ENCODE assay signal across 9 mouse cellular contexts in genomic region chrX:93676228-93676627, GRCm38 (mm10). TPM values are rescaled to one million over a fixed set of nuclear protein-coding genes. Genes with fewer than 3 reads are reported as not detected.
A peak's percentile ranks its signal among the peaks of the same experiment; 100 is the strongest.
DNase-seq lines count a peak whose midpoint lies in the region; ATAC-seq lines count a peak whose summit lies in the region.
"Had no signal": no experiment of that assay in that cellular context is flagged by ENCODE, and none has a peak within 500 bp of the region (broad histone marks: within the 10 kb centered on the region; RNA-seq: fewer than 3 reads in every experiment).

No protein-coding gene starts in this region.

- peaks cover 4% of the 10 kb centered on the region; the same call in 1 of the 2 replicates for H3K27me3 ChIP-seq in heart, embryonic 13.5 days (replicated peaks)
- no peaks in the 10 kb centered on the region for H3K27me3 ChIP-seq in hindbrain, embryonic 13.5 days
- no peaks in the 10 kb centered on the region for H3K27me3 ChIP-seq in midbrain, embryonic 11.5 days (ENCODE audit: control insufficient read depth, insufficient read depth, low read length)

- H3K4me3 ChIP-seq in heart, embryonic 13.5 days = peak overlapping the region; percentile 51
- H3K4me3 ChIP-seq in hindbrain, embryonic 13.5 days = peak overlapping the region; percentile 43
- peak overlapping the region; percentile 22; the same call in 1 of the 2 replicates for H3K4me3 ChIP-seq in midbrain, embryonic 11.5 days (ENCODE audit: low read depth, low read length)

- ATAC-seq in heart, embryonic 13.5 days (ENCODE audit: extremely low read depth, insufficient number of reproducible peaks, low FRiP score, low TSS enrichment) = no peak
- no peak for ATAC-seq in hindbrain, embryonic 13.5 days (ENCODE audit: low FRiP score)
- no peak for ATAC-seq in midbrain, embryonic 11.5 days (ENCODE audit: low FRiP score)
- no peak for ATAC-seq in erythroid progenitor cell, adult 5-6 weeks (replicated peaks; ENCODE audit: low FRiP score, poor library complexity, severe bottlenecking)

- 0 out of 2 replicates have a peak overlapping the region, but pooled peaks have one; percentile 64 for H3K9ac ChIP-seq in heart, embryonic 13.5 days
- peak overlapping the region; percentile 71; the same call in 1 of the 2 replicates for H3K9ac ChIP-seq in hindbrain, embryonic 13.5 days
- no peak overlapping the region; the same call in 1 of the 2 replicates for H3K9ac ChIP-seq in midbrain, embryonic 11.5 days (ENCODE audit: low read length)

- no peaks in the 10 kb centered on the region for H3K9me3 ChIP-seq in heart, embryonic 13.5 days
- H3K9me3 ChIP-seq in hindbrain, embryonic 13.5 days = no peaks in the 10 kb centered on the region
- no peaks in the 10 kb centered on the region for H3K9me3 ChIP-seq in midbrain, embryonic 11.5 days (ENCODE audit: control insufficient read depth, low read length)

- H3K27ac ChIP-seq in heart, embryonic 13.5 days (replicated peaks) = no peak overlapping the region
- peak overlapping the region; percentile 94; the same call in 1 of the 2 replicates for H3K27ac ChIP-seq in hindbrain, embryonic 13.5 days
- H3K27ac ChIP-seq in midbrain, embryonic 11.5 days (ENCODE audit: low read depth, low read length) = 0 out of 2 replicates have a peak overlapping the region, but pooled peaks have one; percentile 30

- DNase-seq in heart, adult 11 months = no peak
- DNase-seq in brain, adult 2 months (ENCODE audit: low read depth, low spot score) = peak; percentile 3
- no peak for DNase-seq in midbrain, embryonic 11.5 days (ENCODE audit: low spot score, missing footprints)
- no peak for DNase-seq in ovary, postnatal 10 days (ENCODE audit: low spot score)
- no peak for DNase-seq in B cell, adult 2 months
- DNase-seq: cerebellum, adult 9-10 months had no signal

- 51% methylated on average over 2 of the region's 2 CpGs for WGBS in heart, embryonic 13.5 days
- 70% methylated on average over 2 of the region's 2 CpGs for WGBS in hindbrain, embryonic 13.5 days
- WGBS in midbrain, embryonic 11.5 days = 64% methylated on average over 2 of the region's 2 CpGs

- H3K4me2 ChIP-seq in heart, embryonic 13.5 days = peak overlapping the region; percentile 75
- H3K4me2 ChIP-seq in hindbrain, embryonic 13.5 days = peak overlapping the region; percentile 52
- peak overlapping the region; percentile 41 for H3K4me2 ChIP-seq in midbrain, embryonic 11.5 days

- H3K36me3 ChIP-seq in heart, embryonic 13.5 days = no peaks in the 10 kb centered on the region
- H3K36me3 ChIP-seq in hindbrain, embryonic 13.5 days = no peaks in the 10 kb centered on the region
- H3K36me3 ChIP-seq in midbrain, embryonic 11.5 days (ENCODE audit: control insufficient read depth, insufficient read depth, low read length) = no peaks in the 10 kb centered on the region

- peaks cover 5% of the 10 kb centered on the region for H3K4me1 ChIP-seq in heart, embryonic 13.5 days
- H3K4me1 ChIP-seq in hindbrain, embryonic 13.5 days (replicated peaks) = peaks cover 8% of the 10 kb centered on the region
- H3K4me1 ChIP-seq in midbrain, embryonic 11.5 days (ENCODE audit: control insufficient read depth, insufficient read depth, low read length) = no peaks in the 10 kb centered on the region; the same call in 1 of the 2 replicates

RNA-seq across cellular contexts. Expression of gene Pcyt1b, which starts 21.6 kb away (rescaled TPM):
- 1.5 and 1.8 TPM in 2 replicates for polyA plus RNA-seq in heart, embryonic 13.5 days (2015; fragmentation: Nextera tagmentation; extraction: Ambion mirVana)
- 21.6 and 23.1 TPM in 2 replicates for polyA plus RNA-seq in hindbrain, embryonic 13.5 days (2015; fragmentation: Nextera tagmentation; extraction: Ambion mirVana)
- polyA plus RNA-seq in midbrain, embryonic 11.5 days (2014; fragmentation: Nextera tagmentation; extraction: Ambion mirVana) = 7.2 and 9.6 TPM in 2 replicates
- 37.3 and 42.2 TPM in 2 replicates for total RNA-seq in erythroid progenitor cell, adult 5-6 weeks (2015; ENCODE audit: low replicate concordance)
- 128 and 157 TPM in 2 replicates for total RNA-seq in erythroid progenitor cell, adult 5-6 weeks (2017; ENCODE audit: low replicate concordance)

RNA-seq across cellular contexts. Expression of gene Pola1, which starts 44.3 kb away (rescaled TPM):
- polyA plus RNA-seq in heart, embryonic 13.5 days (2015; fragmentation: Nextera tagmentation; extraction: Ambion mirVana) = 9.8 and 10.8 TPM in 2 replicates
- 5.4 and 6.0 TPM in 2 replicates for polyA plus RNA-seq in hindbrain, embryonic 13.5 days (2015; fragmentation: Nextera tagmentation; extraction: Ambion mirVana)
- 21.9 and 26.5 TPM in 2 replicates for polyA plus RNA-seq in midbrain, embryonic 11.5 days (2014; fragmentation: Nextera tagmentation; extraction: Ambion mirVana)
- 69.9 and 78.4 TPM in 2 replicates for total RNA-seq in erythroid progenitor cell, adult 5-6 weeks (2015; ENCODE audit: low replicate concordance)
- total RNA-seq in erythroid progenitor cell, adult 5-6 weeks (2017; ENCODE audit: low replicate concordance) = 152 and 170 TPM in 2 replicates
